Mouse (Mus musculus) C2C12 (cell line): Measurements from ENCODE around the gene Olfr1402.

Experiments used
- CTCF ChIP-seq: IDR thresholded peaks from one replicate; pipeline ENCODE4 v1.5.1; 2011; ENCODE audit not compliant: control insufficient read depth, insufficient read depth, insufficient read length
- FOSL1 ChIP-seq: IDR thresholded peaks from one replicate; pipeline ENCODE4 v1.8.0; 2011; ENCODE audit warnings: mild to moderate bottlenecking, low read length; ENCODE audit not compliant: poor library complexity, insufficient read depth, severe bottlenecking
- MAX ChIP-seq: IDR thresholded peaks from one replicate; pipeline ENCODE4 v1.6.1; 2011; ENCODE audit warnings: mild to moderate bottlenecking, control low read depth
- MYOD1 ChIP-seq: IDR thresholded peaks from one replicate; pipeline ENCODE4 v1.6.1; 2011; ENCODE audit warnings: low read depth; ENCODE audit not compliant: control insufficient read depth, insufficient read length
- MYOG ChIP-seq: IDR thresholded peaks from one replicate; pipeline ENCODE4 v1.6.1; 2011; ENCODE audit not compliant: control insufficient read depth, insufficient read length; ENCODE audit errors: extremely low read depth
- USF1 ChIP-seq: IDR thresholded peaks from one replicate; pipeline ENCODE4 v1.6.1; 2011; ENCODE audit warnings: low read depth, mild to moderate bottlenecking, control low read depth, moderate library complexity

- TF ChIP-seq MAX (no peak), CTCF (no peak), FOSL1 (no peak), MYOG (no peak), MYOD1 (no peak), USF1 (no peak)
These were observed 58.3 kb downstream of the Olfr1402 start for GRCm38 (mm10) chr3:97363418-97364098.
